Mouse (Mus musculus) brain, embryonic 18.5 days (tissue): ENCODE measurements around the gene Taf10.

Experiments
- DNase-seq: peaks from one replicate; pipeline ENCODE4 v3.0.0-alpha.2; 2012; ENCODE audit warnings: low read depth, low spot score

The Taf10 gene

GRCm38 (mm10) chr7:105726144-105726979 lies 17.8 kb downstream of the Taf10 start:
- DNase-seq = no peak

- no peak for DNase-seq
These were observed 22.2 kb downstream of the Taf10 start for GRCm38 (mm10) chr7:105721916-105722315.

- no peak for DNase-seq
These were observed 28.8 kb downstream of the Taf10 start for GRCm38 (mm10) chr7:105715366-105715765.

- DNase-seq = no peak
These were observed 35.4 kb downstream of the Taf10 start for GRCm38 (mm10) chr7:105708733-105709132.

GRCm38 (mm10) chr7:105703816-105704215 lies 40.3 kb downstream of the Taf10 start:
- no peak for DNase-seq

- no peak for DNase-seq
These were observed 41.0 kb downstream of the Taf10 start for GRCm38 (mm10) chr7:105703184-105703583.

- no peak for DNase-seq
These were observed 53.3 kb downstream of the Taf10 start for GRCm38 (mm10) chr7:105690875-105691274.
